9 mouse cellular contexts compared by ENCODE assay signal in the genomic region with DNA sequence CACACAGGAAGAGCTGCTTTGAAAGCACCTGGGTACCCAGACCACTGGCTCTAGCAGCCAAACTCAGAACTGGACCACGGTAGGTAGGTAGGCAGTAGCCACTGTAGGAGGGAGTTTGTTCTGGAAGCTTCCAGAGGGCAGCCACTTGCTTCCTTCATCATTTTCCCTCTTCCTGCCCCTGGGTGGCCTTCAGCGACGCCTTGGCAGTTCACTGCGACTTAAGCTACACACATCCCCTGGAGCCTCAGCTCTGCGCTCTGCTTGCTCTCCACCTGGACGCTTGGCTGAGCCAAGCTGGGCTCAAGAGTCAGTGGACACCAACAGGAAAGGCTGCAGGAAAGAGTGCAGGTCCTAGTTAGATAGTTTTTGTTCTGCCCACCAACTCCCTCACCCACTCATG. TPM values are rescaled to one million over a fixed set of nuclear protein-coding genes. Genes with fewer than 3 reads are reported as not detected.
A peak's percentile ranks its signal among the peaks of the same experiment; 100 is the strongest.
DNase-seq lines count a peak whose midpoint lies in the region; ATAC-seq lines count a peak whose summit lies in the region.
"Had no signal": no experiment of that assay in that cellular context is flagged by ENCODE, and none has a peak within 500 bp of the region (broad histone marks: within the 10 kb centered on the region; RNA-seq: fewer than 3 reads in every experiment).

No protein-coding gene starts in this region.

- peaks cover 11% of the 10 kb centered on the region; the same call in 1 of the 2 replicates for H3K36me3 ChIP-seq in heart, embryonic 10.5 days
- H3K36me3 ChIP-seq in neural tube, embryonic 11.5 days (ENCODE audit: control insufficient read depth, insufficient read depth, low read length), result no peaks in the 10 kb centered on the region
- peaks cover 21% of the 10 kb centered on the region; the same call in 1 of the 2 replicates for H3K36me3 ChIP-seq in limb, embryonic 12.5 days

- 0 out of 2 replicates have a peak overlapping the region, but pooled peaks have one; percentile 100 for H3K4me2 ChIP-seq in neural tube, embryonic 11.5 days (ENCODE audit: low read depth)
- peak overlapping the region; percentile 100 for H3K4me2 ChIP-seq in limb, embryonic 12.5 days

- DNase-seq in heart, embryonic 10.5 days (ENCODE audit: low spot score), result no peak
- DNase-seq in heart, adult 8-10 months (ENCODE audit: low spot score), result no peak
- DNase-seq in neural tube, embryonic 11.5 days (ENCODE audit: low spot score), result no peak
- no peak for DNase-seq in neural tube, embryonic 10.5 days (ENCODE audit: extremely low spot score, low spot score)
- no peak for DNase-seq in thymus, postnatal 25 days
- no peak for DNase-seq in right cerebral cortex, postnatal 25 days
- no peak for DNase-seq in urinary bladder, postnatal 36 days (ENCODE audit: low spot score in 2 of 2)
- DNase-seq: adrenal gland, adult 2 months had no signal

- peak overlapping the region; percentile 64 for H3K9ac ChIP-seq in neural tube, embryonic 11.5 days (ENCODE audit: low read length)
- H3K9ac ChIP-seq in limb, embryonic 12.5 days (replicated peaks), result no peak overlapping the region

- WGBS in heart, embryonic 10.5 days, result 61% methylated on average over 6 of the region's 6 CpGs
- WGBS in neural tube, embryonic 11.5 days, result 65% methylated on average over 6 of the region's 6 CpGs
- WGBS in limb, embryonic 12.5 days, result 38% methylated on average over 6 of the region's 6 CpGs

- peak overlapping the region; percentile 96 for H3K27ac ChIP-seq in heart, embryonic 10.5 days
- peak overlapping the region; percentile 94 for H3K27ac ChIP-seq in neural tube, embryonic 11.5 days (ENCODE audit: low read depth, low read length)
- H3K27ac ChIP-seq in limb, embryonic 12.5 days, result peak overlapping the region; percentile 90

- no peaks in the 10 kb centered on the region for H3K9me3 ChIP-seq in heart, embryonic 10.5 days
- no peaks in the 10 kb centered on the region for H3K9me3 ChIP-seq in neural tube, embryonic 11.5 days (ENCODE audit: control insufficient read depth, low read length)
- H3K9me3 ChIP-seq in limb, embryonic 12.5 days, result no peaks in the 10 kb centered on the region

- H3K4me1 ChIP-seq in heart, embryonic 10.5 days, result peaks cover 100% of the 10 kb centered on the region
- H3K4me1 ChIP-seq in neural tube, embryonic 11.5 days (ENCODE audit: control insufficient read depth, insufficient read depth, low read length), result peaks cover 47% of the 10 kb centered on the region
- H3K4me1 ChIP-seq in limb, embryonic 12.5 days (replicated peaks), result peaks cover 93% of the 10 kb centered on the region

- no peak for ATAC-seq in neural tube, embryonic 11.5 days (ENCODE audit: insufficient read depth, low FRiP score, low TSS enrichment)
- ATAC-seq in limb, embryonic 12.5 days (ENCODE audit: insufficient number of reproducible peaks, insufficient read depth, low FRiP score, low TSS enrichment, low read depth), result no peak

- H3K4me3 ChIP-seq in heart, embryonic 10.5 days, result peak overlapping the region; percentile 75; the same call in 1 of the 2 replicates
- H3K4me3 ChIP-seq in neural tube, embryonic 11.5 days (ENCODE audit: low read depth, low read length), result no peak overlapping the region
- 0 out of 2 replicates have a peak overlapping the region, but pooled peaks have one; percentile 65 for H3K4me3 ChIP-seq in limb, embryonic 12.5 days (replicated peaks)

- no peaks in the 10 kb centered on the region for H3K27me3 ChIP-seq in heart, embryonic 10.5 days (ENCODE audit: insufficient read depth, poor library complexity, severe bottlenecking)
- H3K27me3 ChIP-seq in neural tube, embryonic 11.5 days (ENCODE audit: control insufficient read depth, insufficient read depth, low read length), result no peaks in the 10 kb centered on the region
- H3K27me3 ChIP-seq in limb, embryonic 12.5 days, result no peaks in the 10 kb centered on the region

RNA-seq across cellular contexts. Expression of gene Srebf1, which starts 44.4 kb away (rescaled TPM):
- 38.2 and 40.3 TPM in 2 replicates for polyA plus RNA-seq in heart, embryonic 10.5 days (2016; fragmentation: Nextera tagmentation; extraction: Ambion mirVana)
- total RNA-seq in heart, adult 8-10 months (2022), result 10 to 100 TPM; 31.0 to 42.3 (median 36.5) TPM
- polyA plus RNA-seq in neural tube, embryonic 11.5 days (2014; fragmentation: Nextera tagmentation; extraction: Ambion mirVana), result 53.3 and 54.7 TPM in 2 replicates
- polyA plus RNA-seq in limb, embryonic 12.5 days (2016; fragmentation: Nextera tagmentation; extraction: Ambion mirVana), result 54.1 and 61.2 TPM in 2 replicates
